Mouse (Mus musculus) left cerebral cortex, adult 9 months (tissue): Measurements from ENCODE around the gene Clasp1.
A peak's percentile ranks its signal among the peaks of the same experiment; 100 is the strongest.

ENCODE experiments used
- DNase-seq, 2 experiments: peaks; one replicate each; pipeline ENCODE4 v3.0.0; 2022; ENCODE audit warnings: low spot score in 2 of 2

The Clasp1 gene

GRCm38 (mm10) chr1:118450891-118451450, 62.1 kb downstream of the Clasp1 start:
- no peak for DNase-seq

GRCm38 (mm10) chr1:118453577-118453976, 64.7 kb downstream of the Clasp1 start:
- no peak for DNase-seq

- DNase-seq: no peak
These were observed 66.0 kb downstream of the Clasp1 start for GRCm38 (mm10) chr1:118454817-118455216.

- peak in 1 of 2 experiments; percentile 39 for DNase-seq
These were observed 68.5 kb downstream of the Clasp1 start for GRCm38 (mm10) chr1:118457256-118457882.

- DNase-seq: no peak
These were observed 69.0 kb downstream of the Clasp1 start for GRCm38 (mm10) chr1:118457883-118458259.

- DNase-seq: no peak
These were observed 69.4 kb downstream of the Clasp1 start for GRCm38 (mm10) chr1:118458279-118458678.

- DNase-seq: peak; percentile 76 to 91
These were observed 70.4 kb downstream of the Clasp1 start for GRCm38 (mm10) chr1:118458963-118459920.

- no peak for DNase-seq
These were observed 71.9 kb downstream of the Clasp1 start for GRCm38 (mm10) chr1:118460716-118461115.

- no peak for DNase-seq
These were observed 77.2 kb downstream of the Clasp1 start for GRCm38 (mm10) chr1:118466041-118466440.

GRCm38 (mm10) chr1:118472386-118472785, 83.5 kb downstream of the Clasp1 start:
- no peak for DNase-seq

GRCm38 (mm10) chr1:118476919-118477318, 88.1 kb downstream of the Clasp1 start:
- DNase-seq: peak in 1 of 2 experiments; percentile 45

GRCm38 (mm10) chr1:118479246-118479645, 90.4 kb downstream of the Clasp1 start:
- no peak for DNase-seq

- no peak for DNase-seq
These were observed 91.9 kb downstream of the Clasp1 start for GRCm38 (mm10) chr1:118480484-118481364.

GRCm38 (mm10) chr1:118481365-118481702, 92.5 kb downstream of the Clasp1 start:
- peak in 1 of 2 experiments; percentile 39 for DNase-seq

GRCm38 (mm10) chr1:118481703-118482102, 92.8 kb downstream of the Clasp1 start:
- DNase-seq: peak; percentile 49 to 66

GRCm38 (mm10) chr1:118482285-118483019, 93.6 kb downstream of the Clasp1 start:
- DNase-seq: no peak

GRCm38 (mm10) chr1:118483504-118484096, 94.7 kb downstream of the Clasp1 start:
- no peak for DNase-seq

GRCm38 (mm10) chr1:118485572-118485971, 96.7 kb downstream of the Clasp1 start:
- peak in 1 of 2 experiments; percentile 34 for DNase-seq

GRCm38 (mm10) chr1:118486021-118486420, 97.2 kb downstream of the Clasp1 start:
- no peak for DNase-seq

- DNase-seq: no peak
These were observed 104.0 kb downstream of the Clasp1 start for GRCm38 (mm10) chr1:118492811-118493210.
